Mouse (Mus musculus) embryonic facial prominence, embryonic 11.5 days (tissue): ENCODE measurements around the gene Gba. TPM values are rescaled to one million over a fixed set of nuclear protein-coding genes. Genes with fewer than 3 reads are reported as not detected.
A peak's percentile ranks its signal among the peaks of the same experiment; 100 is the strongest.

ENCODE experiments used
- ATAC-seq: fragments of 200-750 bp; cut with Nextera tagmentation; replicated peaks from 2 replicates; pipeline ENCODE4 v1.8.0; 2017; ENCODE audit warnings: low read depth; ENCODE audit not compliant: insufficient number of reproducible peaks, low FRiP score, low TSS enrichment
- DNase-seq: peaks from one replicate; pipeline ENCODE4 v3.0.0-alpha.2; 2015; ENCODE audit warnings: low spot score
- H3K27ac ChIP-seq: fragments of 300-500 bp; sonication (generic); replicated peaks from 2 replicates; pipeline ENCODE4 v1.5.1; 2014; ENCODE audit warnings: mild to moderate bottlenecking, low read depth, low read length, control low read depth
- H3K27me3 ChIP-seq: fragments of 300-500 bp; sonication (generic); 2 replicates; pipeline ENCODE4 v1.6.1; 2014; ENCODE audit warnings: mild to moderate bottlenecking, low read length, moderate library complexity, mixed read lengths; ENCODE audit not compliant: control insufficient read depth, insufficient read depth
- H3K36me3 ChIP-seq: fragments of 300-500 bp; sonication (generic); replicated peaks from 2 replicates; pipeline ENCODE4 v1.6.1; 2014; ENCODE audit warnings: low read depth, mild to moderate bottlenecking, low read length, moderate library complexity, mixed read lengths; ENCODE audit not compliant: control insufficient read depth, insufficient read depth
- H3K4me1 ChIP-seq: fragments of 300-500 bp; sonication (generic); 2 replicates; pipeline ENCODE4 v1.6.1; 2014; ENCODE audit warnings: low read length, mixed read lengths; ENCODE audit not compliant: control insufficient read depth, insufficient read depth
- H3K4me2 ChIP-seq: fragments of 300-500 bp; sonication (generic); 2 replicates; pipeline ENCODE4 v1.6.1; 2014; ENCODE audit warnings: low read depth, mild to moderate bottlenecking, control low read depth, low read length, moderate library complexity
- H3K4me3 ChIP-seq: fragments of 300-500 bp; sonication (generic); 2 replicates; pipeline ENCODE4 v1.5.1; 2014; ENCODE audit warnings: low read depth, low read length, control low read depth
- H3K9ac ChIP-seq: fragments of 300-500 bp; sonication (generic); replicated peaks from 2 replicates; pipeline ENCODE4 v1.6.1; 2014; ENCODE audit warnings: mild to moderate bottlenecking, control low read depth, low read length
- H3K9me3 ChIP-seq: fragments of 300-500 bp; sonication (generic); replicated peaks from 2 replicates; pipeline ENCODE4 v1.6.1; 2016; ENCODE audit warnings: mild to moderate bottlenecking, low read length, inconsistent platforms, mixed read lengths; ENCODE audit not compliant: control insufficient read depth
- WGBS: fragments of 180-500 bp; shearing (Covaris S2); extraction: QIAGEN DNeasy Blood & Tissue Kit; methylation state at CpG from one replicate; pipeline ENCODE4 v1.1.7; 2014; 5-methylcytosine and 5-hydroxymethylcytosine counted together
- polyA plus RNA-seq: library from polyadenylated mRNA; unstranded; fragments of >200 nt; fragmentation: Nextera tagmentation; extraction: Ambion mirVana; gene quantifications from 2 replicates; pipeline ENCODE4 v1.2.1, GENCODE M21; 2014

The Gba gene
- polyA plus RNA-seq, 1 experiment from 2014 or later, result 34.6 TPM

DNA sequence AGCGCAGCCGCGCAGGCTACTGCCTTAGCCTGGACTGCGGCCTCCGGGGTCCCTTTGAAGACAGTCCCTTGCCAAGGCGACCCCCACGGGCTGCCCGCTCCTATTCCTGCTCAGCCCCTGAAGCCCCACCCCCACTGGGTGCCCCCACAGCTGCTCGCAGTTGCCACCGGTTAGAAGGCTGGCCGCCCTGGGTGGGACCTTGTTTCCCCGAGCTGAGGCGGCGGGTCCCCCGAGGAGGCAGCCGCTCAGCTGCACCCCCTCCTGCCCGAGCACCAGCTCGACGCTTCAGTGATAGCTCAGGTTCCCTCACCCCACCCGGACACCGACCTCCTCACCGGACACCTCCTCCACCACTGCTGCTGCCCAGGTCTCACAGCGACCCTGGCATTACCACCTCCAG is 15.5 kb upstream of the Gba start:
- H3K36me3 ChIP-seq, result no peaks in the 10 kb centered on the region; the same call in 1 of the 2 replicates
- H3K9ac ChIP-seq, result no peak overlapping the region
- ATAC-seq (no peak), DNase-seq (no peak)
- H3K4me2 ChIP-seq, result no peak overlapping the region
- H3K4me3 ChIP-seq, result no peak overlapping the region
- H3K4me1 ChIP-seq, result peaks cover 7% of the 10 kb centered on the region
- 32% methylated on average over 23 of the region's 23 CpGs for WGBS
- no peaks in the 10 kb centered on the region for H3K9me3 ChIP-seq
- H3K27ac ChIP-seq, result no peak overlapping the region
- H3K27me3 ChIP-seq, result no peaks in the 10 kb centered on the region

- Histone ChIP-seq H3K4me2 (no peak overlapping the region), H3K4me3 (no peak overlapping the region), H3K4me1 (peaks cover 7% of the 10 kb centered on the region), H3K9me3 (no peaks in the 10 kb centered on the region), H3K27me3 (no peaks in the 10 kb centered on the region), H3K9ac (no peak overlapping the region), H3K27ac (no peak overlapping the region), H3K36me3 (no peaks in the 10 kb centered on the region; the same call in 1 of the 2 replicates)
- DNase-seq (no peak), ATAC-seq (no peak)
- 68% methylated on average over 18 of the region's 18 CpGs for WGBS
Measured at GRCm38 (mm10) chr3:89187690-89188477, 14.8 kb upstream of the Gba start.

DNA sequence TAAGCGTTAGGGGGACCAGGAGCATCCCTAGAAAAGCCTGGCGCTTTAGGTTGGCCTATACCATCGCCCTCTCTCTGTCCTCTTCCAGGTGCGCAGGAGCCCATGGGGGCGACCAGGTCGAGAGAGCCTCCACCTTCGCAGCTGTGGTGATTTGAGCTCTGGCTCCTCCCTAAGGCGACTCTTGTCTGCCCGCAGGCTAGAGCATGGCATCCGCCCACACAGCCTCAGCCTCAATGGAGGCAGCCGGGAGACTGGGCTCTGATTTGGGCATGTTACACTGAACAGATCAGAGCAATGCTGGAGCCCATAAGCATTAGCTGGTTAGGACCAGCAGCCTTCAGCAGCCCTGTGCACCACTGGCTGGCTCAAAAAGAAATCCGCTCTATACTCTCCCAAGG is 14.3 kb upstream of the Gba start:
- Histone ChIP-seq H3K27me3 (no peaks in the 10 kb centered on the region), H3K4me2 (no peak overlapping the region), H3K4me1 (peaks cover 7% of the 10 kb centered on the region), H3K9me3 (no peaks in the 10 kb centered on the region), H3K27ac (no peak overlapping the region), H3K9ac (no peak overlapping the region), H3K36me3 (no peaks in the 10 kb centered on the region; the same call in 1 of the 2 replicates), H3K4me3 (no peak overlapping the region)
- DNase-seq, result no peak
- WGBS, result 60% methylated on average over 12 of the region's 12 CpGs
- ATAC-seq, result no peak

DNA sequence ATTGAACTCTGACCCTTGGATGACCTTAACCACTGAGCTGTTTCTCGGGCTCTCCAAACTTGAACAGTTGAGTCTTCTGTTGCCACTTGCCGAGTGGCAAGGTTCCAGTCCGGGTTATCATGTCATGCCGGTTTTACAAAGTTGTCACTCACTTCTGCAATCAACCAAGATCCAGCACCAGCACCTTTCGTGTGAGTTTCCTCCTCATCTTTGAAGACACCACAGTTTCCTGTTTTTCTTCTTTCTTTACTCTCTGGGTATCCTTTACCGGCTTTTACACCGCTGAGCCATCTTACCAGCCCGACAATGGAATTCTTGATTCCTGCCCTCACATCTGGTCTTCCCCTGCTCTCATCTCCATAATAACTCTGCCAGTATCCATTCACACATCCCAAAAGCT is 12.3 kb upstream of the Gba start:
- Histone ChIP-seq H3K36me3 (no peaks in the 10 kb centered on the region; the same call in 1 of the 2 replicates), H3K4me3 (no peak overlapping the region), H3K9ac (no peak overlapping the region), H3K27ac (no peak overlapping the region), H3K9me3 (no peaks in the 10 kb centered on the region), H3K4me2 (no peak overlapping the region), H3K4me1 (no peaks in the 10 kb centered on the region), H3K27me3 (no peaks in the 10 kb centered on the region)
- DNase-seq (no peak), ATAC-seq (no peak)
- WGBS, result 86% methylated on average over 8 of the region's 8 CpGs

- Histone ChIP-seq H3K4me1 (0 out of 2 replicates have a peak, but pooled peaks cover 2% of the 10 kb centered on the region), H3K27ac (no peak overlapping the region), H3K27me3 (no peaks in the 10 kb centered on the region), H3K36me3 (no peaks in the 10 kb centered on the region), H3K4me2 (no peak overlapping the region), H3K9me3 (no peaks in the 10 kb centered on the region), H3K9ac (no peak overlapping the region), H3K4me3 (no peak overlapping the region)
- ATAC-seq (no peak), DNase-seq (no peak)
- WGBS, result 74% methylated on average over 1 of the region's 1 CpGs
Measured at GRCm38 (mm10) chr3:89193351-89193750, 9.4 kb upstream of the Gba start.

DNA sequence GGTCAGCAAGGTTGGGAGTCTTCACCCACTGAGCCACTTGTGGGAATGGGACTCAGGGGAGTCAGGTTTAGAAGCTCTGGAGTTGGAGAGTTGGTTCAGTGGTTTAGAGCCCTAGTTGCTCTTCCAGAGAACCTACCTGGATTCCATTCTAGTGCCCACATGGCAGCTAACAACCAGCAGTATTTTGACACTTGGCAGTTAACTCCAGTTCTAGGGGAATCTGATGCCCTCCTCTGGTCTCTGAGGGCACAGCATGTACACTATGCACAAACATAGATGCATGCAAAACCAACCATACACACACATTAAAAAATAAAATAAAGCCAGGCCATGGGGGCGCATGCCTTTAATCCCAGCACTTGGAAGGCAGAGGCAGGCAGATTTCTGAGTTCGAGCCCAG is 8.9 kb upstream of the Gba start:
- Histone ChIP-seq H3K4me1 (0 out of 2 replicates have a peak, but pooled peaks cover 2% of the 10 kb centered on the region), H3K27me3 (no peaks in the 10 kb centered on the region), H3K9me3 (no peaks in the 10 kb centered on the region), H3K4me2 (no peak overlapping the region), H3K4me3 (no peak overlapping the region), H3K36me3 (no peaks in the 10 kb centered on the region), H3K9ac (no peak overlapping the region), H3K27ac (no peak overlapping the region)
- DNase-seq (no peak), ATAC-seq (no peak)
- 87% methylated on average over 2 of the region's 2 CpGs for WGBS

GRCm38 (mm10) chr3:89195979-89196877 is 6.5 kb upstream of the Gba start:
- Histone ChIP-seq H3K36me3 (no peaks in the 10 kb centered on the region), H3K4me3 (peak overlapping the region; percentile 33), H3K9ac (peak overlapping the region; percentile 69), H3K27me3 (no peaks in the 10 kb centered on the region), H3K27ac (peak overlapping the region; percentile 78; the same call in 1 of the 2 replicates), H3K4me2 (peak overlapping the region; percentile 59), H3K4me1 (0 out of 2 replicates have a peak, but pooled peaks cover 2% of the 10 kb centered on the region), H3K9me3 (no peaks in the 10 kb centered on the region)
- ATAC-seq, result peak; percentile 89
- WGBS, result 7% methylated on average over 33 of the region's 33 CpGs
- DNase-seq, result peak; percentile 94
